Mouse (Mus musculus): ENCODE measurements around the gene Rack1. TPM values are rescaled to one million over a fixed set of nuclear protein-coding genes. Genes with fewer than 3 reads are reported as not detected.

Rack1 gene
- total RNA-seq, 2 experiments from 2014 or later, result 1,013 to 1,714 TPM

DNA sequence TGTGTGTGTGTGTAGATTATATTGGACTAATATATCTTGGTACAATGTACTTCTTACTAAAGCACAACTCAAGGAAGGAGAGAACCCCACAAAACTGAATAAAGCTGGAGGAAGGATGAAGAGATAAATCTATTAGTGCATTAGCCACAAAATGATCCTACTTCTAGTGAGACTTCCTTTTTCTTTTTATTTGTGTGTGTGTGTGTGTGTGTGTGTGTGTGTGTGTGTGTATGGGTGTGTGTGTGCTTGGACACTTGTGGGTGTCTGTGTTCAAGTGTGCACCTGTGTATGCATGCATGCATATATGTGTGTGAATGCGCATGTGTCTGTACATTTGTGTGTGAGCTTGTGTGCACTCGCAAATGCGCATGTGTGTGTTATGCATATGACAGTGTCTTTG lies 6.9 kb upstream of the Rack1 start:
- no peak for ATAC-seq (ENCODE audit: poor library complexity, severe bottlenecking)

GRCm38 (mm10) chr11:48795221-48795620 lies 4.9 kb upstream of the Rack1 start:
- ATAC-seq (ENCODE audit: poor library complexity, severe bottlenecking), result no peak

DNA sequence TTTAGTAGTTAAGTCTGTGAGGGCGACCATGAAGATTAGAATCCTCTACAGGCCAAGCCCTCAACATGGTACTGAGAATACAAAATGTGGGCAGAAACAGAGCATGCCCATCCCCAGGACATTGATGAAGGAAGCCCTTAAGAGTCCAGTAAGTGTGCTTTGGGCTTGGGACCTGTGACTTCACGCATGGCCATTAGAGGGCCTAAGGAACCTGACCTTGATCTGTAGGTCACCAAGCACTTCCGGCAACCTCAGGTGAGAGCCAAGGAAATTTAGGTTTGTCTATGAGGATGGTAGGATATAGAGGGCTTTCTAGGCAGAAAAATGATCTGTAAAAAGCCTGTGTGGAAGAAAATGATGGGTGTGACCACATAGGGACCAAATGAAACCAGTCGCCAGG lies 3.8 kb upstream of the Rack1 start:
- no peak for ATAC-seq (ENCODE audit: poor library complexity, severe bottlenecking)

- ATAC-seq (ENCODE audit: poor library complexity, severe bottlenecking), result no peak
These were observed 2.8 kb upstream of the Rack1 start for GRCm38 (mm10) chr11:48797287-48797686.

GRCm38 (mm10) chr11:48798308-48798707 lies 1.8 kb upstream of the Rack1 start:
- ATAC-seq (ENCODE audit: poor library complexity, severe bottlenecking), result no peak

DNA sequence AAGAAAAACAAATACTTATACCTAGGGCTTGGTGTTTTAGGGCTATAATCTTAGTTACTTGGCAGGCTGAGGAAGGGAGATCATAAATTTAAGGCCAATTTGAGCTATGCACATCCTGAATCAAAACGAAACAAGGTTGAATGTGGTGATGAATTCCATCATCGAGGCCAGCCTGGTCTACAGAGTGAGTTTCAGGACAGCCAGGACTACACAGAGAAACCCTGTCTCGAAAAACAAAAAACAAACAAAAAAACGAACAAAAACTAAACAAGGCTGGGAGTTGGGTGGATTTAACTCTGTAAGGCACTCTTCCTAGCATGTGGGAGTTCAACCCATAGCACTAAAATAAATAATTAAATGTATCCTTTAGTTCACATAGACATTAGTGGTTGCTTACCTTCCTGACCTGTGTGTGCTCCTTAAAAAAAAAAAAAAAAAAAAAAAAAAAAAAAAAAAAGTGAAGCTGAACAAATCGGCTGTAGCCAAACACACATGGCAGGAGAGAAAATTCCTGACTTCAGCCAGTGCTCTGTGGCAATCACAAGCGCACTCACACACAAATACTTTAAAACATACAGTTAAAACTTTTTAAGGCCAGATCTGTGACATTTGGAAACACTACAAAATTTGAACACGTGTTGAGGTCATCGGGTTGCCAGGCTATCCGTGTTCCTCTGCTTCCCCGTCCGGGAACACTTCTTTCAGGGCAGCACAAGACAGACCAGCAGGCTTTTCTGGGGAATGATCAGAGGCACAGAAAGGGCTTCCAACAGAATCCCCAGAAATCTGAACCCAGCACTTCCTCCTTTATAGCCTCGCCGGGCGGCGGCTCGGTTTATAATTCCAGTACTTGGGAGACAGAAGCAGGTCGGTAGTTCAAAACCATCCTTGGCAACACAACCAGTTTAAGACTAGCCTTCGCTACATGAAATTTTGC lies 880 bp upstream of the Rack1 start:
- peak; percentile 25 for ATAC-seq (ENCODE audit: poor library complexity, severe bottlenecking)

DNA sequence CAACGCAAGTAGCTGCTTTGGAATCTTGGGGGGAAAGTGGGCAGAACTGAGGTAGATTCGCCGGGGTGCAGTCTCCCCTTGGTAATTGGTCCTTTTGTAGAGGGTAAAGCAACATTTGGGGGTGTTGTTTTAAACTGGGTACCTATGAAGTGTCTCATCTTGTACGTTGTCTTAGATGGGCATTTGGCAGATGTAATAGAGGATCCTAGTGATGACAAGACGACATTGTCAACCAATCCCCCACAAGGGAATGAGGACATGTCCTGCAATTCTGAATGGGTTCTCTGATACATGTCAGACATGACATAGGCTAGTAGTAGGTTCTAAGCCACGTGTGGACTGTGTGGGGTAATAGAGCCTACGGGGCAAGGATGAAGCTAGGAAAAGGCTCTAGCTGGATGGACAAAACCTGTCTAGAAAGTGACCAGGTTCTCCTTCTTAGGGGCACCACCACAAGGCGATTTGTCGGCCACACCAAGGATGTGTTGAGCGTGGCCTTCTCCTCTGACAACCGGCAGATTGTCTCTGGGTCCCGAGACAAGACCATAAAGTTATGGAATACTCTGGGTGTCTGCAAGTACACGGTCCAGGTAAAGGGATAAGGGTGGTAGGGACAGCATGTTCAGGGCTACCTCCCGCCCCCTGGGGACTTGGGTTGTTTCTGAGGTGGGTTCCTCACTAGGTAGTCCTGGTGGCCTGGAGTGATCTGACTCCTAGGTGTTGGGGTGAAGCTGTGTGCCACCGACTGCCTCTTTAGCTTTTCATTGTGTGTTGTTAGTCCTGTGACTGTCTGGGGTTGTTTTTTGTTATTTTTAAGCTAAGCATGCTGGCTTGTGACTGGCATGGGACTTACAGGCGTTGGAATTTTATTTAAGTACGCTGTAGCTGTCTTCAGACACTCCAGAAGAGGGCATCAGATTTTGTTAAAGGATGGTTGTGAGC lies 2.0 kb downstream of the Rack1 start:
- no peak for ATAC-seq (ENCODE audit: poor library complexity, severe bottlenecking)

DNA sequence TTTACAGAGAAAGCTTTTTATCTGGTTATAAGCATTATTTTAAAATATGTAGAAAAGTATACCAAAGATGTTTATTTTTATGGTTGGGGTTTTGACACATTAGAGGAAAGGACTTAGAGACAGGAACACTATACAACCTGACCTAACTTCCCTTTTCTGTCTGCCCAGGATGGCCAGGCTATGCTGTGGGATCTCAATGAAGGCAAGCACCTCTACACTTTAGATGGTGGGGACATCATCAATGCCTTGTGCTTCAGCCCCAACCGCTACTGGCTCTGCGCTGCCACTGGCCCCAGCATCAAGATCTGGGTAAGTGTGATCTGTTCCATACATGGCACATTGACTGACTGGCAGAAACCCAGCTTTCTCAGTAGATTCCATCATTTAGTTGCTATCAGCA lies 3.9 kb downstream of the Rack1 start:
- ATAC-seq (ENCODE audit: poor library complexity, severe bottlenecking), result no peak

- ATAC-seq (ENCODE audit: poor library complexity, severe bottlenecking), result no peak
These were observed 4.8 kb downstream of the Rack1 start for GRCm38 (mm10) chr11:48804922-48805321.

DNA sequence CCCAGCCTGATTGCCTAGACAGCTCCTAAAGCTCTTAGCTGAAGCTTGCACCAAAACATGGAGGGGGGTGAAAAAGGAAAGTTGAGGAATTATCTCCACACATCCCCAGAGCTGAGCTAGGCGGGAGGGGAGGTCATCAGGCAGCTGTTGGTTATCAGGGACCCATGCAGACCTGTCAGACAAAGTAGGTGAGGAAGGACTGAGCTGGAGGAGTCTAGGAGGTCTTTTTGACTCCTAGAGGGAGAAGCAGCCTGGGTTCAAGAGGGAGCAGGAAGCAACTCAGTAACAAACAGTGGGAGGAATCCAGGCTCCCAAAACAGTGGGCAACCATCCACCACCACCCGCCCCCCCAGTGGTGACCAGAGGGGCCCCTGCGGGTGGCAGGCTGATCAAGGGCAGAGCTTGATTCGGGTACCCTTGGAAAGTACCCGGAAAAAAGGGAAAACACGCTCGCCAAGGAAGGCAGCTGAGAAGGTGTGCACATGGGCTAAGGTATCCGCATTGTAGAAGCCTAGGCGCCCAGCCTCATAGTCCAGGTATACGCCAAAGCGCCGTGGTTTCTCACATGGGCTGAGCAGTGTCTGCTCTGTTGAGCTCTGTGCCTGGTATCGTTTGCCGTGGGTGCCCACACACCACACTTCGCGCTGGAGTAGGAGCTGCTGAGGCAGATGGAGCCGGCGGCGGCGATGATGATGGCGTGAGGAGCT lies 6.9 kb downstream of the Rack1 start:
- no peak for ATAC-seq (ENCODE audit: poor library complexity, severe bottlenecking)

GRCm38 (mm10) chr11:48807563-48808303 lies 7.6 kb downstream of the Rack1 start:
- no peak for ATAC-seq (ENCODE audit: poor library complexity, severe bottlenecking)

DNA sequence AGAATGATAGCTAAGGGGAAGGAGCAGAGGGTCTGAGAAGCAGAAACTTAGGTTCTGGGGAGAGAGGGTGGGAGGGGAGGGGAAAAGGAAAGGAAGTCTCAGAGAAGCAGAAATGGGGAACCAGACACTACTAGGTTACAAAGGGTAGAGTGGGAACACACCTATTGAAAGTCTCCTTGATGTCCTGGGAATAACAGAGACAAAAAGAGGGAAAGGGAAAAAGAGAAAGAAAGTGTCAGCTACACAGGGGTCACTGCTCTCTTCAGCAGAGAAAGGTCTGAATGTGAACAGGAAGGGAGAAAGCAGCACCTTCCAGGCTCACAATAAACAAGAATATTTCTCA lies 8.1 kb downstream of the Rack1 start:
- ATAC-seq (ENCODE audit: poor library complexity, severe bottlenecking), result no peak

- ATAC-seq (ENCODE audit: poor library complexity, severe bottlenecking), result no peak
These were observed 8.8 kb downstream of the Rack1 start for GRCm38 (mm10) chr11:48808737-48809433.

- ATAC-seq (ENCODE audit: poor library complexity, severe bottlenecking), result no peak
These were observed 9.3 kb downstream of the Rack1 start for GRCm38 (mm10) chr11:48809434-48809830.

DNA sequence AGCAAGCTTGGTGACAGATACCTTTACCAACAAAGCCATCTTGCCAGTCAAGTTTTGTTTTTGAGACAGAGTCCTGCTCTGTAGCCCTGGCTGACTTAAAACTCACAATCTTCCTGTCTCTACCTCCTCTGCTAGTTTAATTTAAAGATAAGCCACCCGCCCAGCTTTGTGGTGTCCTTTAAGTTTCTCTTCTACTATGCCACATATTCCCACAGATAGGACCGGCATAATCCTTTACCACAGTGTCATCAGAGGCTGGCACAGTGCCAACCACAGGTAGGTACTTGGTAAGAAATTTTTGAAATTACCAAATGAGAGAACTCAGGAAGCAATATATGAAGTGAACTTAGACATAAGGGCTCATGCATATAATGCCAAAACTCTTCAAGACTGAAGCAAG lies 10.0 kb downstream of the Rack1 start:
- ATAC-seq (ENCODE audit: poor library complexity, severe bottlenecking), result no peak

DNA sequence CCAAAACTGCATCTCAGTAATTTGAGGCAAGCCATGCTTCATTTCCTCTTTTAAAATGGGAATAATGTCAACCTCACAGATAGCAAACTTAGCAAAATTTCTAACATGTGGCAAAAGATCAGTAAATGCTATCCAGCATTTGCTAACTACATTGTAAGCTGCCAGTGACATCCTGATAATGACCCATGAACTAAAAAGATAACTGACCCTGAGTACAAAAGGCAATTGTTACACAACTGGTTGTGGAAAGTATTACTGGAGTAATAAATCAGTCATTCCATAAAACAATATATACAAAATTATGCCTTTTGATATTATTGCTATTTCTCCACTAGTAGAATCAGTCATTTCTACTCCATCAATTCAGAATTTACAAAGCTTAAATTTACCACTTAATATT lies 13.7 kb downstream of the Rack1 start:
- ATAC-seq (ENCODE audit: poor library complexity, severe bottlenecking), result no peak

DNA sequence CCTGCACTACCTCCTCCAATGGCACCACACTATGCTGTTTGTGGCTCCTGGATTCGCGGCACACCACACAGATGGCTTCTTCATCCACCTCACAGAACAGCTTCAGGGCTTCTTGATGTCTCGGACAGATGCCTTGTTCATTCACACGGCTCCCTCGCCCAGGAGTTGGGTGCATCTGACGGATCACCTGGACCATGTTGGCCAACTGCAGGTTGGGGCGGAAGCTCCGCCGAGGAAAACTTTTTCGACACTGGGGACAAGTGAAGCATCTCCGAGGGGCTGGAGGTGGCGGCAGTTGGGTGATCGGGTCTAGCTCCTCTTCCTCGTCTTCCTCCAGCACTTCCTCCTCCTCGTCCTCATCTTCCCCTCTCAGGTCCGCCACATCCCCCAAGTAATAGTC lies 15.7 kb downstream of the Rack1 start:
- no peak for ATAC-seq (ENCODE audit: poor library complexity, severe bottlenecking)

GRCm38 (mm10) chr11:48816281-48816781 lies 16.2 kb downstream of the Rack1 start:
- ATAC-seq (ENCODE audit: poor library complexity, severe bottlenecking), result peak; percentile 27

GRCm38 (mm10) chr11:48816800-48817665 lies 16.9 kb downstream of the Rack1 start, which contains the start of gene Trim41:
Gene Trim41 (minus strand): TSS chr11:48817353.
- ATAC-seq (ENCODE audit: poor library complexity, severe bottlenecking), result peak; percentile 79
